Mouse (Mus musculus) ES-Bruce4 (cell line): Measurements from ENCODE around the gene Agap1.

Experiments used
- CTCF ChIP-seq: IDR thresholded peaks from one replicate; pipeline ENCODE4 v1.8.1; 2011; ENCODE audit warnings: low read depth, low read length
- EP300 ChIP-seq: IDR thresholded peaks from 2 replicates; pipeline ENCODE4 v1.6.1; 2011; ENCODE audit warnings: low read depth, low read length; ENCODE audit not compliant: insufficient read depth
- POLR2A ChIP-seq: IDR thresholded peaks from one replicate; pipeline ENCODE4 v1.8.1; 2011; ENCODE audit warnings: low read length; ENCODE audit not compliant: insufficient read depth

DNA sequence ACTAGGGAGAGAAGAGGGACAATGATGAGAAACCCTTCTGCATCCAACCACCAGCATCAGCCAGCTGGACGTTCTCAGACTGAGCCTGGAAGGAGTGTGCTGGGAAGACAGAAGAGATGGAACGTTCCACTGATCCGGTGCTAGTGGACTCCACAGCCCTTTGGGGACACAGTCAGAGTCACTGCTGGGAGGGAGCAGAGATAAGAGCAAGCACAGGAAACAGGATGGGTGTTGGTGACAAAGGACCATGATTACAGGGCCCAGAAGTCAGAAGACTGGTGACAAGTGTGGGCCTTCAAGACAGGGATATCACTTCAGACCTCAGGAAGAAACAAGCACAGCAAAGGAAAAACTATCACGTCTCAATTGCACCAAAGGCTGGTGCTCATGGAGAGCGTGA lies 25.9 kb upstream of the Agap1 start:
- TF ChIP-seq EP300 (no peak), POLR2A (no peak), CTCF (no peak)
